Mouse (Mus musculus) midbrain, postnatal 0 days (tissue): ENCODE measurements around the gene Tjp3. TPM values are rescaled to one million over a fixed set of nuclear protein-coding genes. Genes with fewer than 3 reads are reported as not detected.
A peak's percentile ranks its signal among the peaks of the same experiment; 100 is the strongest.

Source experiments
- ATAC-seq: fragments of 200-750 bp; cut with Nextera tagmentation; 2 replicates; pipeline ENCODE4 v1.8.0; 2017; ENCODE audit warnings: moderate number of reproducible peaks, mild to moderate bottlenecking, moderate TSS enrichment, moderate library complexity; ENCODE audit not compliant: low FRiP score
- DNase-seq: peaks from one replicate; pipeline ENCODE4 v3.0.0-alpha.2; 2015; ENCODE audit warnings: low spot score
- H3K27ac ChIP-seq: fragments of 300-500 bp; sonication (generic); 2 replicates; pipeline ENCODE4 v1.5.1; 2014; ENCODE audit warnings: low read depth, mild to moderate bottlenecking, low read length, mixed read lengths
- H3K27me3 ChIP-seq: fragments of 300-500 bp; sonication (generic); 2 replicates; pipeline ENCODE4 v1.6.1; 2014; ENCODE audit warnings: low read length, control low read depth, mixed read lengths; ENCODE audit not compliant: insufficient read depth
- H3K36me3 ChIP-seq: fragments of 300-500 bp; sonication (generic); 2 replicates; pipeline ENCODE4 v1.6.1; 2014; ENCODE audit warnings: low read length, control low read depth, mixed read lengths; ENCODE audit not compliant: insufficient read depth
- H3K4me1 ChIP-seq: fragments of 300-500 bp; sonication (generic); 2 replicates; pipeline ENCODE4 v1.6.1; 2014; ENCODE audit warnings: mild to moderate bottlenecking, control low read depth, antibody characterized with exemption, low read length, mixed read lengths; ENCODE audit not compliant: insufficient read depth
- H3K4me2 ChIP-seq: fragments of 300-500 bp; sonication (generic); 2 replicates; pipeline ENCODE4 v1.6.1; 2014; ENCODE audit warnings: low read depth, mild to moderate bottlenecking, low read length, mixed read lengths; ENCODE audit not compliant: poor library complexity, severe bottlenecking
- H3K4me3 ChIP-seq: fragments of 300-500 bp; sonication (generic); 2 replicates; pipeline ENCODE4 v1.5.1; 2014; ENCODE audit warnings: low read depth, mild to moderate bottlenecking, low read length, moderate library complexity
- H3K9ac ChIP-seq: fragments of 300-500 bp; sonication (generic); replicated peaks from 2 replicates; pipeline ENCODE4 v1.6.1; 2014; ENCODE audit warnings: mild to moderate bottlenecking, low read length, moderate library complexity, mixed read lengths; ENCODE audit not compliant: poor library complexity, severe bottlenecking
- H3K9me3 ChIP-seq: fragments of 300-500 bp; sonication (generic); 2 replicates; pipeline ENCODE4 v1.6.1; 2016; ENCODE audit warnings: low read length, control low read depth
- CTCF ChIP-seq: IDR thresholded peaks from 2 replicates; pipeline ENCODE4 v1.5.1; 2016; ENCODE audit warnings: antibody characterized with exemption, mild to moderate bottlenecking
- WGBS: fragments of 180-500 bp; shearing (Covaris S2); extraction: QIAGEN DNeasy Blood & Tissue Kit; methylation state at CpG from one replicate; pipeline ENCODE4 v1.1.7; 2014; 5-methylcytosine and 5-hydroxymethylcytosine counted together
- polyA plus RNA-seq: library from polyadenylated mRNA; unstranded; fragments of >200 nt; fragmentation: Nextera tagmentation; extraction: Ambion mirVana; gene quantifications from 2 replicates; pipeline ENCODE4 v1.2.1, GENCODE M21; 2015
- total RNA-seq: library from RNA; depleted of rRNA; stranded (reverse); fragments of >200 nt; gene quantifications from 2 replicates; pipeline ENCODE4 v1.2.3, GENCODE M21; 2014

The Tjp3 gene
- total and polyA plus RNA-seq, 2 experiments from 2014 or later, result 6.3 to 9.2 TPM

GRCm38 (mm10) chr10:81320550-81321347, 29.4 kb upstream of the Tjp3 start, which contains the start of gene Cactin:
TSS of gene Cactin (plus strand) at chr10:81321103.
- peak within 1 kb of the TSS; percentile 88 for H3K27ac ChIP-seq
- H3K4me1 ChIP-seq, result 0 out of 2 replicates have a peak, but pooled peaks cover 3% of the 10 kb centered on the region
- H3K9ac ChIP-seq, result peak within 1 kb of the TSS; percentile 62
- under 1% methylated on average over 68 of the region's 68 CpGs for WGBS
- H3K9me3 ChIP-seq, result no peaks in the 10 kb centered on the region
- H3K4me3 ChIP-seq, result peak within 1 kb of the TSS; percentile 58
- peak within 1 kb of the TSS; percentile 77 for H3K4me2 ChIP-seq
- H3K36me3 ChIP-seq, result peaks cover 54% of the 10 kb centered on the region
- no peaks in the 10 kb centered on the region for H3K27me3 ChIP-seq
- TF ChIP-seq CTCF, result peak; percentile 61
- DNase-seq (peak; percentile 100), ATAC-seq (peak; percentile 93)

GRCm38 (mm10) chr10:81319741-81320549, 28.6 kb upstream of the Tjp3 start:
- peaks cover 54% of the 10 kb centered on the region for H3K36me3 ChIP-seq
- no peak; the same call in 1 of the 2 replicates for ATAC-seq
- 0 out of 2 replicates have a peak, but pooled peaks cover 3% of the 10 kb centered on the region for H3K4me1 ChIP-seq
- H3K4me2 ChIP-seq, result peak overlapping the region; percentile 77
- TF ChIP-seq CTCF, result no peak
- peak; percentile 99 for DNase-seq
- peak overlapping the region; percentile 88 for H3K27ac ChIP-seq
- peak overlapping the region; percentile 58 for H3K4me3 ChIP-seq
- no peaks in the 10 kb centered on the region for H3K9me3 ChIP-seq
- H3K27me3 ChIP-seq, result no peaks in the 10 kb centered on the region
- H3K9ac ChIP-seq, result peak overlapping the region; percentile 34; the same call in 1 of the 2 replicates
- under 1% methylated on average over 37 of the region's 38 CpGs for WGBS

- Histone ChIP-seq H3K36me3 (peaks cover 52% of the 10 kb centered on the region), H3K27ac (peak overlapping the region; percentile 88; the same call in 1 of the 2 replicates), H3K9me3 (no peaks in the 10 kb centered on the region), H3K4me1 (0 out of 2 replicates have a peak, but pooled peaks cover 3% of the 10 kb centered on the region), H3K9ac (peak overlapping the region; percentile 34; the same call in 1 of the 2 replicates), H3K4me2 (peak overlapping the region; percentile 77), H3K27me3 (no peaks in the 10 kb centered on the region), H3K4me3 (peak overlapping the region; percentile 58)
- ATAC-seq, result no peak
- DNase-seq, result peak; percentile 8
- TF ChIP-seq CTCF, result peak; percentile 42; the same call in 1 of the 2 replicates
- WGBS, result 31% methylated on average over 8 of the region's 8 CpGs
Observed at GRCm38 (mm10) chr10:81319330-81319699, 27.9 kb upstream of the Tjp3 start.

DNA sequence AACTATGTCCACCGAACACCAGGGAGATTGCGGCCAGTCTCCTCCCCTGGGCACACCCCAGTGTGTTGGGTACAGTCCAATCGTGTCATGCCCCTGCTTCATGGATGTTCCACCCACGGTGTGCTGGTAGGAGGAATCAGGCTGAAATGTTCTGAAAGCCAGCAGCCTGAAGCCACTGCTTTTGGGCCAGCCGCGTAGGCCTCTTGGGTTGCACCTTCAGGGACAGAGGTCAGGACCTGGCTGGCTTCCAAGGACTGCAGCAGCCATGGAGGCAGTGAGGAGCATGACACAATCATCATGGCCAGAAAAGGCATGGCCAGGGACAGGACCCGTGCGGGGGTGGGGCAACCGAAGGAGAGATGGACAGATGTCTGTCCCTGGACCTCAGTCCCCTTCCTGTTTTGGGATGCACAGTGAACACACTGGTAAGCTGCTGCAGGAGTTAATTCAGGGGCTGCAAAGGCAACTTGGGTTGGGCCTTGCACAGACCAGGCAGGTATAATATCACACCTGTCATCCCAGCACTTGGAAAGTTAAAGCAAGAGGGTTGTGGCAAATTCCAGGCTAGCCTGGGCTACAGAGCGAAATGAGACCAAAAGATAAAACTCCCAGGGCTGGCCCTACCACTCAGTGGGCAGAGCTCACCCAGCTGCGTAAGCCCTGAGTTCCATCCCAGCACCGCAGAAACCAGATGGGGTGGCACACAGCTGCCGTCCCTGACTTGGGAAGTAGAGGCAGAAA, 27.4 kb upstream of the Tjp3 start:
- no peak for DNase-seq

GRCm38 (mm10) chr10:81317273-81317672, 25.9 kb upstream of the Tjp3 start:
- ATAC-seq (no peak), DNase-seq (no peak)
- Histone ChIP-seq H3K4me1 (0 out of 2 replicates have a peak, but pooled peaks cover 3% of the 10 kb centered on the region), H3K9ac (no peak overlapping the region), H3K4me2 (peak overlapping the region; percentile 4; the same call in 1 of the 2 replicates), H3K27ac (no peak overlapping the region), H3K27me3 (no peaks in the 10 kb centered on the region), H3K4me3 (no peak overlapping the region), H3K36me3 (peaks cover 53% of the 10 kb centered on the region), H3K9me3 (no peaks in the 10 kb centered on the region)
- no peak for TF ChIP-seq CTCF
- WGBS, result 23% methylated on average over 19 of the region's 20 CpGs

More for the DNA sequence above, 27.4 kb upstream of the Tjp3 start:
- no peaks in the 10 kb centered on the region for H3K9me3 ChIP-seq
- no peak for ATAC-seq
- 0 out of 2 replicates have a peak, but pooled peaks cover 3% of the 10 kb centered on the region for H3K4me1 ChIP-seq
- H3K4me2 ChIP-seq, result no peak overlapping the region
- 0 out of 2 replicates have a peak overlapping the region, but pooled peaks have one; percentile 34 for H3K9ac ChIP-seq
- no peak overlapping the region for H3K4me3 ChIP-seq
- peaks cover 52% of the 10 kb centered on the region for H3K36me3 ChIP-seq
- no peaks in the 10 kb centered on the region for H3K27me3 ChIP-seq
- 91% methylated on average over 13 of the region's 13 CpGs for WGBS
- no peak for TF ChIP-seq CTCF
- 0 out of 2 replicates have a peak overlapping the region, but pooled peaks have one; percentile 88 for H3K27ac ChIP-seq
